Mouse (Mus musculus): Measurements from ENCODE around the gene Rwdd3. TPM values are rescaled to one million over a fixed set of nuclear protein-coding genes. Genes with fewer than 3 reads are reported as not detected.

Gene Rwdd3
- polyA plus RNA-seq, 1 experiment from 2014 or later: 4.0 TPM

Other genes with a start within 250 kb of the Rwdd3 start
- gene Tmem56, start 111.4 kb upstream of the Rwdd3 start, polyA plus RNA-seq (2016; fragmentation: Nextera tagmentation; extraction: Ambion mirVana): 3.0 and 3.5 TPM in 2 replicates
- 40.1 and 44.5 TPM in 2 replicates for gene Alg14, start 120.1 kb upstream of the Rwdd3 start, polyA plus RNA-seq (2016; fragmentation: Nextera tagmentation; extraction: Ambion mirVana)

All from heart, embryonic 10.5 days (tissue).